Mouse (Mus musculus) hindbrain, postnatal 0 days (tissue): ENCODE results near the gene Hist2h2ac. TPM values are rescaled to one million over a fixed set of nuclear protein-coding genes. Genes with fewer than 3 reads are reported as not detected.

Experiments used
- ATAC-seq: fragments of 200-750 bp; cut with Nextera tagmentation; 2 replicates; pipeline ENCODE4 v1.8.0; 2017; ENCODE audit warnings: mild to moderate bottlenecking, moderate TSS enrichment, moderate library complexity
- DNase-seq: peaks from one replicate; pipeline ENCODE4 v3.0.0-alpha.2; 2015; ENCODE audit warnings: low spot score
- H3K27ac ChIP-seq: fragments of 300-500 bp; sonication (generic); 2 replicates; pipeline ENCODE4 v1.5.1; 2014; ENCODE audit warnings: mild to moderate bottlenecking
- H3K27me3 ChIP-seq: fragments of 300-500 bp; sonication (generic); 2 replicates; pipeline ENCODE4 v1.6.1; 2014; ENCODE audit warnings: low read length, mixed read lengths; ENCODE audit not compliant: insufficient read depth
- H3K36me3 ChIP-seq: fragments of 300-500 bp; sonication (generic); 2 replicates; pipeline ENCODE4 v1.6.1; 2014; ENCODE audit warnings: low read length, mixed read lengths; ENCODE audit not compliant: insufficient read depth
- H3K4me1 ChIP-seq: fragments of 300-500 bp; sonication (generic); 2 replicates; pipeline ENCODE4 v1.6.1; 2014; ENCODE audit warnings: antibody characterized with exemption, low read length, mixed read lengths; ENCODE audit not compliant: insufficient read depth
- H3K4me2 ChIP-seq: fragments of 300-500 bp; sonication (generic); 2 replicates; pipeline ENCODE4 v1.6.1; 2014; ENCODE audit warnings: low read depth, mild to moderate bottlenecking, low read length, moderate library complexity, mixed read lengths
- H3K4me3 ChIP-seq: fragments of 300-500 bp; sonication (generic); 2 replicates; pipeline ENCODE4 v1.5.1; 2014; ENCODE audit warnings: low read length
- H3K9ac ChIP-seq: fragments of 300-500 bp; sonication (generic); replicated peaks from 2 replicates; pipeline ENCODE4 v1.6.1; 2014; ENCODE audit warnings: mild to moderate bottlenecking, low read length, moderate library complexity, mixed read lengths
- H3K9me3 ChIP-seq: fragments of 300-500 bp; sonication (generic); 2 replicates; pipeline ENCODE4 v1.6.1; 2016; ENCODE audit warnings: low read length, mixed read lengths
- CTCF ChIP-seq: IDR thresholded peaks from 2 replicates; pipeline ENCODE4 v1.5.1; 2016; ENCODE audit warnings: antibody characterized with exemption, control low read depth, low read depth
- WGBS: fragments of 180-500 bp; shearing (Covaris S2); extraction: QIAGEN DNeasy Blood & Tissue Kit; methylation state at CpG from one replicate; pipeline ENCODE4 v1.1.7; 2014; 5-methylcytosine and 5-hydroxymethylcytosine counted together
- polyA plus RNA-seq: library from polyadenylated mRNA; unstranded; fragments of >200 nt; fragmentation: Nextera tagmentation; extraction: Ambion mirVana; gene quantifications from 2 replicates; pipeline ENCODE4 v1.2.1, GENCODE M21; 2015
- total RNA-seq: library from RNA; depleted of rRNA; stranded (reverse); fragments of >200 nt; gene quantifications from 2 replicates; pipeline ENCODE4 v1.2.3, GENCODE M21; 2014

Gene Hist2h2ac
- total and polyA plus RNA-seq, 2 experiments from 2014 or later = 3.9 to 726 TPM

- TF ChIP-seq CTCF = peak; percentile 55
- Histone ChIP-seq H3K9ac (peak overlapping the region; percentile 73), H3K27me3 (no peaks in the 10 kb centered on the region), H3K9me3 (no peaks in the 10 kb centered on the region), H3K4me3 (peak overlapping the region; percentile 55), H3K4me1 (0 out of 2 replicates have a peak, but pooled peaks cover 8% of the 10 kb centered on the region), H3K36me3 (peaks cover 14% of the 10 kb centered on the region; the same call in 1 of the 2 replicates), H3K4me2 (peak overlapping the region; percentile 66), H3K27ac (peak overlapping the region; percentile 97)
- under 1% methylated on average over 50 of the region's 50 CpGs for WGBS
- peak; percentile 96 for DNase-seq
- peak; percentile 93 for ATAC-seq
These were observed 23.4 kb downstream of the Hist2h2ac start for GRCm38 (mm10) chr3:96197129-96197749.

- peak overlapping the region; percentile 66 for H3K4me2 ChIP-seq
- no peak for DNase-seq
- H3K9me3 ChIP-seq = no peaks in the 10 kb centered on the region
- H3K27me3 ChIP-seq = no peaks in the 10 kb centered on the region
- 0 out of 2 replicates have a peak, but pooled peaks cover 8% of the 10 kb centered on the region for H3K4me1 ChIP-seq
- peak overlapping the region; percentile 73 for H3K9ac ChIP-seq
- H3K36me3 ChIP-seq = peaks cover 14% of the 10 kb centered on the region; the same call in 1 of the 2 replicates
- WGBS = 20% methylated on average over 27 of the region's 27 CpGs
- peak; percentile 14; the same call in 1 of the 2 replicates for ATAC-seq
- H3K27ac ChIP-seq = peak overlapping the region; percentile 97
- peak overlapping the region; percentile 55 for H3K4me3 ChIP-seq
- TF ChIP-seq CTCF = no peak
These were observed 24.1 kb downstream of the Hist2h2ac start for GRCm38 (mm10) chr3:96196437-96197128.

- WGBS = 93% methylated on average over 11 of the region's 11 CpGs
- Histone ChIP-seq H3K4me2 (peak overlapping the region; percentile 66; the same call in 1 of the 2 replicates), H3K27ac (no peak overlapping the region), H3K9ac (no peak overlapping the region), H3K27me3 (no peaks in the 10 kb centered on the region), H3K4me3 (no peak overlapping the region), H3K36me3 (peaks cover 22% of the 10 kb centered on the region; the same call in 1 of the 2 replicates), H3K9me3 (no peaks in the 10 kb centered on the region), H3K4me1 (0 out of 2 replicates have a peak, but pooled peaks cover 8% of the 10 kb centered on the region)
- ATAC-seq (no peak), DNase-seq (no peak)
- peak; percentile 34; the same call in 1 of the 2 replicates for TF ChIP-seq CTCF
These were observed 24.9 kb downstream of the Hist2h2ac start for GRCm38 (mm10) chr3:96195616-96196313.

- ATAC-seq (no peak), DNase-seq (no peak)
- WGBS = 89% methylated on average over 10 of the region's 10 CpGs
- no peak for TF ChIP-seq CTCF
- Histone ChIP-seq H3K4me2 (no peak overlapping the region), H3K27ac (no peak overlapping the region), H3K4me1 (0 out of 2 replicates have a peak, but pooled peaks cover 8% of the 10 kb centered on the region), H3K36me3 (peaks cover 29% of the 10 kb centered on the region; the same call in 1 of the 2 replicates), H3K4me3 (no peak overlapping the region), H3K9ac (no peak overlapping the region), H3K9me3 (no peaks in the 10 kb centered on the region), H3K27me3 (no peaks in the 10 kb centered on the region)
These were observed 25.7 kb downstream of the Hist2h2ac start for GRCm38 (mm10) chr3:96194966-96195365.

GRCm38 (mm10) chr3:96192977-96193376 lies 27.7 kb downstream of the Hist2h2ac start:
- WGBS = 67% methylated on average over 12 of the region's 12 CpGs
- 0 out of 2 replicates have a peak, but pooled peaks cover 8% of the 10 kb centered on the region for H3K4me1 ChIP-seq

GRCm38 (mm10) chr3:96182382-96182776 lies 38.3 kb downstream of the Hist2h2ac start:
- Histone ChIP-seq H3K4me3 (peak overlapping the region; percentile 70), H3K27me3 (no peaks in the 10 kb centered on the region), H3K36me3 (peaks cover 14% of the 10 kb centered on the region), H3K4me1 (peaks cover 13% of the 10 kb centered on the region; the same call in 1 of the 2 replicates), H3K9ac (peak overlapping the region; percentile 74), H3K4me2 (peak overlapping the region; percentile 69), H3K9me3 (no peaks in the 10 kb centered on the region), H3K27ac (peak overlapping the region; percentile 89)
- 30% methylated on average over 4 of the region's 4 CpGs for WGBS
- no peak for TF ChIP-seq CTCF
- DNase-seq (peak; percentile 18), ATAC-seq (no peak)

More at GRCm38 (mm10) chr3:96192977-96193376, 27.7 kb downstream of the Hist2h2ac start:
- Histone ChIP-seq H3K4me2 (no peak overlapping the region), H3K4me3 (no peak overlapping the region), H3K9ac (no peak overlapping the region), H3K36me3 (peaks cover 38% of the 10 kb centered on the region; the same call in 1 of the 2 replicates), H3K27me3 (no peaks in the 10 kb centered on the region), H3K9me3 (no peaks in the 10 kb centered on the region), H3K27ac (no peak overlapping the region)
- ATAC-seq = no peak
- no peak for TF ChIP-seq CTCF
- no peak for DNase-seq
